Mouse (Mus musculus) urinary bladder, postnatal 4 days (tissue): ENCODE results near the gene Bst1.

Experiments used
- DNase-seq, 2 experiments: peaks; one replicate each; pipeline ENCODE4 v3.0.0; 2021 to 2022; ENCODE audit warnings: low spot score in 2 of 2

The Bst1 gene

GRCm38 (mm10) chr5:43818695-43819094 lies at the start of gene Bst1:
TSS of gene Bst1 (plus strand) at chr5:43818885.
- no peak for DNase-seq

- DNase-seq, result no peak
Observed at GRCm38 (mm10) chr5:43770618-43771354, 47.9 kb upstream of the Bst1 start.

GRCm38 (mm10) chr5:43771555-43771954 lies 47.1 kb upstream of the Bst1 start:
- no peak for DNase-seq

GRCm38 (mm10) chr5:43776407-43776806 lies 42.3 kb upstream of the Bst1 start:
- DNase-seq, result no peak

- no peak for DNase-seq
Observed at GRCm38 (mm10) chr5:43776993-43777392, 41.7 kb upstream of the Bst1 start.

- no peak for DNase-seq
Observed at GRCm38 (mm10) chr5:43778583-43778982, 40.1 kb upstream of the Bst1 start.

DNA sequence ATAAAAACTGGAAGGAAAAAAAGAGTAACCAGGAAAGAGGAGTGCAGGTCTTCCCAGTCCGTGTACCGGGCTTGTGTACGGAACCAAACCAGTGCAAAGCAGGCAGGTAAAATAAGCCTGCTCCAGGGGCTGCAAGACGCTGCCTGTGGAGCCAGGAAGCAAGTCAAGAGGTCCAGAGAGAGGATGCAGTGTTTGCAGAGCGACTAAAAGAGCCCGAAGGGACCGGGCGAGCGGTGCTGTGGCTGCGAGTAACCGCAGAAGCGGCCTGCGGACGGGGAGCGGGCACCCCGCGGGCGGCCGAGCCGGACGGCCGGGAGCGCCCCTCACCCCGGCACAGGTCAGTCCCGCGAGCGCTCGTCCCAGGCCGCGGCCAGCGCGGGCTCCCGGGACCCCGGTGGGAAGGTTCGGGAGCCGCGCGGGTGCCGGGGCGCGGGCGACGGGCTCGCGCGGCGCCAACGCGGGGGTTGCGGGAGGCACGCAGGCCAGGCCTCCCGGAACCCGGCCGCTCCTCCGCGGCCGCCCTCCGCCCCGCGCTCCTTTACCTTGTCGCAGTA lies 37.2 kb upstream of the Bst1 start:
- DNase-seq, result no peak

GRCm38 (mm10) chr5:43781977-43782930 lies 36.4 kb upstream of the Bst1 start:
- DNase-seq, result peak; percentile 72 to 75

GRCm38 (mm10) chr5:43783996-43784395 lies 34.7 kb upstream of the Bst1 start:
- DNase-seq, result no peak

GRCm38 (mm10) chr5:43786607-43787006 lies 32.1 kb upstream of the Bst1 start:
- no peak for DNase-seq

DNA sequence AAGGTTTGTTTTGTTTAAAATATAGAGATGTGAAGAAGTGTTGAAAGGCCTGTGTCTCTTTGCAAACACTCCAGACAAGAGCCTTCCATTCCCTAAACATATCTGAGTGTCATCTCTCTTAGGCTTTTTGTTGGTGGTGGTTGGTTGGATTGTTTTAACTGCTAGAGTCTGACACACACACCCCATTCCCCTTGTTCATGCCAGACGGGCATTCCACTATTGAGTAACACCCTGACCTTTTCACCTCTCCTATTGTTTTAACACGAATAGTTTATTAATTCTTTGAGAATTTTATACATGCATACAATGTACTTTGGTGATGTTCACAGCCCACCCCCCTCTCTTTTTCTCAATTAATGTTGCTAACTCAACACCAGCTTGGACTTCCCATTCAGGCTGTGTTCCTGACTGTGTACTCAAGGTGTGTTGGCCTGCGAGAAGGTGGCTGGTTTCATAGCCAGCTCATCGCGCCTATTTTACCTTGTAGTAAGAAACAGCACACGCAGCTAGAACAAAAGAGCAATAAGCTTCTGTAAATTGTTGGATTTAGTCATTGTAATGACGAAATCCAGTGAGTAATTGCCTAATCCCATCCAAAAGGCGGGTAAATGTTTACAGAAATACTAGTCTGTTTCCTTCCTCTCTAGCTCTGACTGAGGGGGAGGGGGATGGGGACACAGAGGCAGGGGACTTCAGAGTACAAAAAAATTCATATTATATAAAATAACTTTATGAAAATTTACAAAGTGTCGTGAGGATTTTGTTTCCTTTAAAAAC lies 30.5 kb upstream of the Bst1 start:
- DNase-seq, result no peak

GRCm38 (mm10) chr5:43792354-43792753 lies 26.3 kb upstream of the Bst1 start:
- no peak for DNase-seq

GRCm38 (mm10) chr5:43799530-43799929 lies 19.2 kb upstream of the Bst1 start:
- no peak for DNase-seq

- no peak for DNase-seq
Observed at GRCm38 (mm10) chr5:43800700-43801099, 18.0 kb upstream of the Bst1 start.

GRCm38 (mm10) chr5:43801253-43801652 lies 17.4 kb upstream of the Bst1 start:
- no peak for DNase-seq

DNA sequence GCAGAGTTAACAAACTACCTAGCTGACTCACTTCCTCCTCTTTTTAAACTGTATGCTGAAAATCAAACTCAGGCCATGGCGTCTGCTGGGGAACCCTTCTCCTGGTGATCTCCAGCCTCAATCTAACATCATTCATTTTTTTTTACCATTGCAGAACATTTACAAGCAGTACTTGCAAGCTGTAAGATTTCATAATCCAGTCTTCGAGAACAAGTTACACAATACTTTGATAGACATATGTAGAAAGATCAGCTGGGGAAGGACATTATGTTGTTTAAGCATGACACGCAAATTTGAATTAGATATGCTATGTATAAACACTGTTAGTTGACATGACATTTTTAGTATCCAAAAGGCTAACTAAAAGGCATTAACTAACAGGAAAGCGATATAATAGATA lies 16.9 kb upstream of the Bst1 start:
- no peak for DNase-seq

DNA sequence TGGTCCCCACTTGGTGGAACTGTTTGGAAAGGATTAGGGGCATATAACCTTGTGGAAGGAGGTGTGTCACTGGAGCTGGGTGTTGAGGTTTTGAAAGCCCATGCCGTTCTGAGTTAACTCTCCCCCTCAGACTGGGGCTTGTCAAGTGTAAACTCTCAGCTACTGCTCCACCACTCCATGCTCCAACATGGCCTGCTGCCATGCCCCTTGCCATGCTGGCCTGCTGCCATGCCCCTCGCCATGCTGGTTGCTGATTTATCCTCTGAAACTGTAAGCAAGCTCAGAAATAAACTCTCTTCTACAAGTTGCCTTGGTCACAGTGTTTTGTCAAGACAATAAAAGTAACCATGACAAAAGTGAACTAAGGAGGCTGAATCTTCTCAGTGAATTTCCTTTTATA lies 13.3 kb upstream of the Bst1 start:
- DNase-seq, result no peak

DNA sequence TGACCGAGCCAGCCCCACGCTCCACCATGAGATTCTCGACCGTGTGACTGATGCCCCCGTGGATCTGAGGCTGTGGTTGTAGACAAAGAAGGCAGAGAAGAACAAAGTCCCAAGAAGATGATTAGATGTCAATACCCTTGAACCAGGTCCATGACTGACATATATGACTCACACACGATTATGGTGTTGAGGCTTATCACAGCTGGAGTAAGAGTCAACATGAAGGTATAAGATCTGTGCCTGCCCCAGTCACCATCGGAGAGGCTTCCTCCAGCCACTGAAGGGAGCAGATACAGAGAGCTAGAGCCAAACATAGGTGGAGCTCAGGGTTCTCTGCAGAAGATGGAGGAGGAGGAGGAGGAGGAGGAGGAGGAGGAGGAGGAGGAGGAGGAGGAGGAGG lies 12.3 kb upstream of the Bst1 start:
- no peak for DNase-seq

DNA sequence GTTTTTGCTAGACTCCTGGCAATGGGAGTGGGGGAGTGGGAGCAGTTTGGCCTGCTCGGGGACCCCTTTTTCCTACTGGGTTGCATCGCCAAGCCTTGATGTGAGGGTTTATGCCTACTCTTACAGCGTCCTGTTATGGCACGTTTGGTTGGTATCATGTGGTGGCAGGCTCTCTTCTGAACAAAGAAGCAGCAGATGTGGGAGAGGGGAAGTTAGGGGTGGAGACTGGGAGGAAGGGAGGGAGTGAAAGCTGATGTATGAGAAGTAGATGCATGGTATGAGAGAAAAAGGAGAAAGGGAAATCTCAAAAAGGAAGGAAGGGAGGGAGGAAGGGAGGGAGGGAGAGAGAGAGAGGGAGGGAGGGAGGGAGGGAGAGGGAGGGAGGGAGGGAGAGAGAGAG lies 11.8 kb upstream of the Bst1 start:
- DNase-seq, result no peak

- DNase-seq, result peak; percentile 73 to 85
Observed at GRCm38 (mm10) chr5:43807744-43808696, 10.7 kb upstream of the Bst1 start.
